Mouse (Mus musculus): ENCODE results near the gene Mmp2.
"Not testable (repeated sequence)": the region's sequence is repeated elsewhere in the genome, so short reads cannot be mapped to it uniquely, and the experiment has no call there.

Gene Mmp2

GRCm38 (mm10) chr8:92835901-92836300 lies 8.8 kb downstream of the Mmp2 start:
- intact Hi-C loops (cut with DNase I), result no loop called here

GRCm38 (mm10) chr8:92838616-92839015 lies 11.5 kb downstream of the Mmp2 start:
- intact Hi-C loops (cut with DNase I), result no loop called here

GRCm38 (mm10) chr8:92839161-92839560 lies 12.1 kb downstream of the Mmp2 start:
- intact Hi-C loops (cut with DNase I), result no loop called here

DNA sequence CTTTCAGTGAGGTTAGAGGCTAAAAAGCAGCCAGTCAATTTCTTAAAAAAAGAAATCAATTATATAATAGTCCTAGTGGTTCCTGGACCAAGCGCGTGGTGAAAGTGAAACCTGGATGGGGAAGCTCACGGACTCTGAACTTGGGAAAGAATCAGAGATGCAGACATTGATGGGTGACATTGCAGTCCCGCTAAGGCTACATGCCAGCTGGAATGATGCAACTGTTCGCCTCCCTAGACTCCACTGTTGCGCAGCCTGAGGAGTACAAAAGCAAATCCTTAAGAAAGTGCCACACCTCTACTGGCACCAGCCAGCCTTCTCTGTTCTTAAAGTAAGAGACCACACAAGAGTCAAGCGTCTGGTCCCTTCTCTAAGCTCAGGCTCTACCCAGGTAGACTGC lies 12.8 kb downstream of the Mmp2 start:
- intact Hi-C loops (cut with DNase I), result no loop called here

DNA sequence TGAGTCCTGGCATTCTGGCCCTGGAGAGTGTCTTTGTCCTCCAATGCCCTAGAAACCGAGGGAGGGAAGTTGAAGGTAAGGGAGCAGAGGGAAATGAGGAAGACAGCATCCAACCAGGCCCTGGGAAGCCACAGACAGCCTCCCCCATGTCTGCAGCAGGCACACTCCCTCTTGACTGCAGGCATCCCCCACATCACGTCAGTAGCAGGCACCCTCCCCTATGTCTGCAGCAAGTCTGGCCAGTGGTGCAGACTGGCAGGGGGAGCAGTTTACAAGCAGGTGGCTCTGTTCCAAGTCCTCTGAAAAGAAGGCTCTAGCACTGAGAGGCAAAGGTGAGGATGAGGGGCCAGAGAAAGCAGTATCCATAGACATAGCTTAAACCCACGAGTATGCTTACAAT lies 19.6 kb downstream of the Mmp2 start:
- intact Hi-C loops (cut with DNase I), result no loop called here

- intact Hi-C loops (cut with DNase I), result no loop called here
These were observed 20.2 kb downstream of the Mmp2 start for GRCm38 (mm10) chr8:92847299-92847698.

- intact Hi-C loops (cut with DNase I), result no loop called here
These were observed 22.2 kb downstream of the Mmp2 start for GRCm38 (mm10) chr8:92849261-92849660.

- intact Hi-C loops (cut with DNase I), result no loop called here
These were observed 23.1 kb downstream of the Mmp2 start for GRCm38 (mm10) chr8:92850239-92850638.

DNA sequence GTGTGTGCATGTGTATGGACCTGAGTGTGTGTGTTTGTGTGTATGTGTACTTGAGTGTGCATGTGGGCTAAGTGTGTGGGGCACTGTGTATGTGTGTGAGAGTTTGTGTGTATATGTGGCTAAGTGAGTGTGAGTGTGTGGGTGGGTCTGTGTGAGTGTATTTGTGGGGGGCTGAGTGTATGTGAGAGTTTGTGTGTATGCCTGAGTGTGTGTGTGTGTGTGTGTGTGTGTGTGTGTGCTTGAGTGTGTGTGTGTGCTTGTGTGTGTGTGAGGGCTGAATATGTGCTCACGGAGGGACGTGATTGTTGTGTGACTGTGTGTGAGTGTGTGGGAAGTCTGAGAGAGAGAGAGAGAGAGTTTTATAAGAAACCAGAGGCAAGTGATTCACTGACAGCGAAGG lies 24.3 kb downstream of the Mmp2 start:
- intact Hi-C loops (cut with DNase I), result no loop called here

- intact Hi-C loops (cut with DNase I), result no loop called here
These were observed 26.3 kb downstream of the Mmp2 start for GRCm38 (mm10) chr8:92853188-92853983.

GRCm38 (mm10) chr8:92854673-92855072 lies 27.6 kb downstream of the Mmp2 start:
- intact Hi-C loops (cut with DNase I), result no loop called here

DNA sequence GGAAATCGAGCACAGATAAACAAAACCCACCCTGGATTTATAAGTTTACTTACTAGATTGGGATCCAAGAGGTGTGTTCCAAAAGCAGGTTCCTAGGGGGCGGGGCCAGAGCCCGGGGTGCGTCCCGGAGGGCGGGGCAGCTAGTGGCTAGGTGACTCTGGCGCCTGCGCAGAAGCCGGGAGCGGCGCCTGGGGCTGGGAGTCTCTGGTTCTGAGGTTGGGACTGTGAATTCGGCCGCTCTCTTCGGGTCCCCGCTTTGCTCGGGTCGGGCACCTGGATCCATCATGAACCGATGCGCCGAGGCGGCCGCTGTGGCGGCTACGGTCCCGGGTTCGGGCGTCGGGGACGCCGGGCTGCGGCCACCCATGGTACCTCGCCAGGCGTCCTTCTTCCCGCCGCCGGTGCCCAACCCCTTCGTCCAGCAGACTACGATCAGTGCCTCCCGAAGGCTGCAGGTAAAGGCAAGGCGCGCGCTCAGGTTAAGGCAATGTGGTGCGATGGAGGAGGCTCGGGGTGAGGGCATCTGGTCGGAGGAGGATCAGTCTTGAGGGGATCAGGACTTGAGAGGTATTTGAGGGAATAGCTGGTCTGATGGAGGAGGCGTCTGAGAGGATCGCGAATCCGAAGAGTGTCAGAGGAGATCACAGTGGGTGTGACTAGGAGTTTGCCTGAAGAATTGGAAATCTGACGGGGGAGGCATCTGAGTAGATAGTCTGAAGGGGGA lies 28.2 kb downstream of the Mmp2 start, which contains the start of gene Lpcat2:
Lpcat2 (plus strand) TSS at position 169 of the 724 bp plus-strand sequence.
- intact Hi-C loops (cut with DNase I), result no loop called here

- intact Hi-C loops (cut with DNase I), result no loop called here
These were observed 29.3 kb downstream of the Mmp2 start for GRCm38 (mm10) chr8:92856273-92856986.

GRCm38 (mm10) chr8:92858475-92859182 lies 31.5 kb downstream of the Mmp2 start:
- intact Hi-C loops (cut with DNase I), result no loop called here

- intact Hi-C loops (cut with DNase I), result no loop called here
These were observed 34.9 kb downstream of the Mmp2 start for GRCm38 (mm10) chr8:92861977-92862376.

DNA sequence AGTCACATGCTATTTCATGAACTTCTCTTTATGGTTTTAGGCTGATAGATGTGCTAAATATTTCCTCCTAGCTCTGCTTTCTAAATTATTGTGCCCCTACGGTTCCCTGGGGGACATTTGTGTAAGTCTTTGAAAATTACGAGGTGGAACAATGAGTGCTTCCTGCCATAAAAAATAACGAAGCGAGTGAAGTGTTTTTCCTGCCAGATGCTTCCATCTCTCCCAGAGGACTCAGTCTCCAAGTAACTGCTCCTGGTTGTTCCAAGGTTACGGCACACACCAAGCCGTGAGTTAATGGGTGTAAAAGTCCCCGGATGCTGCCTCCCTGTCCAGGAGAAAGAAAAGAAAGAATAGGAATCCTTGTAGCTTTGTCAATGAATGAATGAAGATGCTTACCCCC lies 43.2 kb downstream of the Mmp2 start:
- intact Hi-C loops (cut with DNase I), result no loop called here

DNA sequence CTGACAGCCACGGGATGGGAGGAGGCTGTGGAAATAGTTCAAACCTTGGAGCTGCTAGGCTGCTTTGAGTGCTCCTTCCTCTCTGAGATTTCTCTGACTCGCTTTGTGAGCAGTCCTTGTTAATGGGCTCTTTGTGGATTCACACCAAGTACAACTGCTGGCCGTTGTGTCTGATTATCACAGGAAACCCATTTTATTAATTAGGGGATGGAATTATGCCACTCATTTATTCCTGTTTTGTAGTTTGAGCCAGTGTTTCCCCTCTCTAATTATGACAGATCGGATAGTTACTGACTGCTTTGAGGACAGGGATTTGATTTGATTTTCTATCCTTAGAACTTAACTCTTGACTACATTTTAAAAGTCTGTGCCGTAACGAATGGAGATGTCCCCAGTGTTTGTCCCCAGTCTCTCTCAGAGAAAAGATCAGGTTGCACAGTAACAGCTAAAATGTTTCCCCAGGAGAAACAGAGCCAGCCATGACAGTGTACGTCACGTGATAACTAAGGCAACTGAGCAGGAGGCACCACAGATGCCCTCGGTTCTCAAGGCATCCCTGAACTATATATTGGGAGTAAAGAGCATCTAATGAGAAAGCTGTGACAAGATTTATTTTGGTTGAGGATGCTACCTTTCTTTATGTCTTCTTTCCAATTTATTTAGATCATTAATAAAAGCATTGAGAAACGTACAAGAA lies 45.1 kb downstream of the Mmp2 start:
- intact Hi-C loops (cut with DNase I), result no loop called here

DNA sequence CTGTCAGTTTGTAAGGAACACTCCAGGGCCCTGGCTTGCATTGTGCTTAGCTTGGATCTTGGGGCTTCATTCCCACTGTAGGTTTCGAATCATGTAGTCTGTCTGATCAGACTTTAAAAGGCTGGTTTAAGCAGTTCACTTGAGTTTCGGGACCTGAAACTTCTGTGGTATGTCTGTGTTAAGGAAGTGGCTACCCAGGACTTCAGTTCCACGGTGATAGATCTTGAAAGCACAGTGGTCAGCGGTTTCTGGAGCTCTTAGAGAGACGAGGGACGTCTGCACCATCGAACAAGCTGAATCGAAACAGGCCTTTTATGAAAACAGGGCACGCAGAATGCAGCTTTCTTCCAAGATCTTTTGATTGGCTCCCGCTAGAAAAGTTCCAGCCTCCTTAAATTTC lies 48.7 kb downstream of the Mmp2 start:
- intact Hi-C loops (cut with DNase I), result no loop called here

GRCm38 (mm10) chr8:92881247-92881646 lies 54.2 kb downstream of the Mmp2 start:
- intact Hi-C loops (cut with DNase I), result no loop called here

- intact Hi-C loops (cut with DNase I), result loop anchor here (2.0 kb wide), 1 partner anchor 65 kb away; no protein-coding TSS in a partner anchor
These were observed 56.7 kb downstream of the Mmp2 start for GRCm38 (mm10) chr8:92883771-92884170.

DNA sequence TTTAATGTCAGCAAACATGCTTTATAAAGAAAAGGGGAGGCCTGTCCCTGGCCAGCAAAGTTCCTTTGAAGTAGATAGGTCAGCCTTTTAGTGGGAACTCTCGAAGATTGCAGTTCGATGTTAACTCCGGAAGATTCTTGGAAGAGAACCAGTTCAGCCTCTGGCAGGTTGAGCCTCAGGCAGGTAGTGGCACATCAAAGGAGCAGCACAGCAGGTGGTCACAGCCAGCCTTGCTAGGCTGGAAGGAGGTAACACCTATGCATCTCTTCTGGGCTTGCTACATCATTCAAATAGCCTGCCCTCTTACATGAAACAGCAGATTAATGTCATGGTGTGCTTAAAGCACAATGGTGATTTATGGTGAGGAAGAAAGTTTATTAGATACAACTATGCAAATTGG lies 65.1 kb downstream of the Mmp2 start:
- intact Hi-C loops (cut with DNase I), result not testable (repeated sequence)

Measured in adrenal gland (tissue).